Mouse (Mus musculus) thymus, postnatal 14 days (tissue): Measurements from ENCODE around the gene Gm17631.
"Not testable (repeated sequence)": the region's sequence is repeated elsewhere in the genome, so short reads cannot be mapped to it uniquely, and the experiment has no call there.

ENCODE experiments used
- DNase-seq: peaks from one replicate; pipeline ENCODE4 v3.0.0; 2021

The Gm17631 gene

DNA sequence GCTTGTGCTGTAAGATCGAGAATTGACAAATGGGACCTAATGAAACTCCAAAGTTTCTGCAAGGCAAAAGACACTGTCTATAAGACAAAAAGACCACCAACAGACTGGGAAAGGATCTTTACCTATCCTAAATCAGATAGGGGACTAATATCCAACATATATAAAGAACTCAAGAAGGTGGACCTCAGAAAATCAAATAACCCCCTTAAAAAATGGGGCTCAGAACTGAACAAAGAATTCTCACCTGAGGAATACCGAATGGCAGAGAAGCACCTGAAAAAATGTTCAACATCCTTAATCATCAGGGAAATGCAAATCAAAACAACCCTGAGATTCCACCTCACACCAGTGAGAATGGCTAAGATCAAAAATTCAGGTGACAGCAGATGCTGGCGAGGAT, at the start of gene Gm17631:
Gene Gm17631, plus strand, starts transcription at position 301 of the 400 bp plus-strand sequence.
- not testable (repeated sequence) for DNase-seq

DNA sequence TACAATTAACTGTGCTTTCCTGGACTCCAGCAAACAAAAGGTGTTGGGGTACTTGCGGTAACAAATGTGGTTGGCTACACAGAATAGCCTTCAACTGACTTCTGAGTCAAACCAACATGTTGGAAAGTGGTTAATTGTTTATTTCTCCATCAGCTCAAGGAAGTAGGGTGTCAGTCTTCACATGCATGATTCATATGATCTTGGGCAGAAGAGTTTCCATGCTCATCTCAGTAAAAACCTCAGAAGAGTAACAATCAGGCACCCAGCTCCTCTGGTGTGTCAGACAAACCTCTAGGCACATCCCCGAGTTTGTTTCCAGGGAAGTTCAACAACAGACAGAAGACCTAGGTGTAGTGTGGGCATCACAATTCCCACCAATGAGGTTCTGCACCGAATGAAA, 44.7 kb upstream of the Gm17631 start:
- DNase-seq: no peak

DNA sequence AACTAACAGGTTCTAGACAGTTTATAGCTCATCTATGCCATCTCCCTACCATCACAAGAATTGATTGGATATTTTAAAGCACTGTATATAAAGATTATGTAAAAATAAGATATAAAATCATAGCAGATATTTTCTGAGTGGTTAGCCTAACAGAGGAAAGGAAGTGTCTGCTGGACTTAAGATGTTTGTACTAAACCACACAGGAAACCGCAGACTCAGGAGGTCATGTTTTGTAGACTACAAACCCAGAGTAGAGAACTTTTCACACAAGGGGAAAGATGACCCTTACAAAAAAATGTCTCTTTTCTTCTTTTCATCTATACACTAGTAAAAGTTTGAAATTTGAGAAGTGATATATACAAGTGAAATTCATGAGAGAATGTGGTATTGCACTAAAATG, 38.4 kb upstream of the Gm17631 start:
- DNase-seq: no peak

DNA sequence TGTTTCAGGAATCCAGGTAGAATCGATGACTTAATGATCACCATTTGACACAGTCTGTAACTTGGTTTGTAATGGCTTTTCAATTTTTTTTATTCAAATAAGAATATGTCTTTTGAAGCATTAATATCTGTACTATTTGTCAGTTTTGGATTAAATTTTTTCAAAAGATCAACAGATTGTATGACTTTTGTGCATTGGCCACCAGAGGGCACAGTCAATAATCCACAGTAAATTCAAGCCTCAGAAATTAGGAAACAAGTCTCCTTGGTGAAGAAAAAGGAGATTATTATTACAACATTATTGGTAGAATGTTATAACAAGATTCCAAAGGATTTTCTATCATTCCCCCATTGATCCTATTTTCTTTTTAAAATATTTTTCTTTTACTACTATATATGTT, 36.9 kb upstream of the Gm17631 start:
- DNase-seq: no peak

DNA sequence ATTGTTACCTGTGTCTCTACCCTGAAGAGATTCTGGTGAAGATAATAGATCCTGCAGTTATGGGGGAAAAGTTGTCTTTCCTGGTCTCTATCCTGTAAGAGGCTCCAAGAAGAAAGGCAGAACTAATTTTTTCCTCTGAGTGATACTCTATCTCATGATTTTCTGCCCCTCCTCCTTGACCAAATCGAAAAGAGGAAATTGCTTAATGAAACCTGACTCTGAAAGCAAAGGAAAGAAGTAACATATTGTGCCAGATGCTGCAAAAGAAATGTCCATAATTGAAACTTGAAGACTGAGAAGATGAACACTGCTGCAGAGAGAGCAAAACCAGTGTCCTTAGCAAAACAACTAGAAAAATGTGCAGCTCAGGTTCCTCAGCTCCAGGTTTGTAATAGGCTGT, 14.1 kb downstream of the Gm17631 start, which contains the start of gene Klra17:
Gene Klra17, minus strand, starts transcription at position 124 of the 400 bp plus-strand sequence.
- no peak for DNase-seq

DNA sequence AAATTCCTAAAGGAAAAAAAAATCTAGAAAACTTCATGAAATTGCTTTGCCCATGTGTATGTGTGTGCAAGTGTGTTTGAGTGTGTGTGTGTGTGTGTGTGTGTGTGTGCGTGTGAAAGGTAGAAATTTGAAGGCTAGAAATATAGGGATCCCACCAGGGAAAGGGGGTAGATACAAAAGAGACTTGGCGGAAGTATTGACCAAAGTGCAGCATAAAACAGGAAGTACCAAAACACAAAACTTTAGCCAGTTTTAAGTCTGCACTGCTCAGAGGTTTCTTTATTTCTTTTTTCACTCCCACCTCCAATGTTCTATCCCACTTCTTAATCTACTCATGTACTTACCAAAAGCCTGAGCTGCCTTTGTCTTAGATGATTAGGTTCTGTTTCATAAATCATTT, 20.1 kb downstream of the Gm17631 start:
- DNase-seq: no peak
